Mouse (Mus musculus) left cerebral cortex, adult 2 months (tissue): ENCODE results near the gene Cwc22. TPM values are rescaled to one million over a fixed set of nuclear protein-coding genes. Genes with fewer than 3 reads are reported as not detected.

Experiments used
- DNase-seq, 2 experiments: peaks; one replicate each; pipeline ENCODE4 v3.0.0; 2021 to 2022; ENCODE audit warnings: low spot score in 2 of 2, mixed read lengths in 1 of 2; ENCODE audit errors: extremely low spot score in 1 of 2
- H3K27ac ChIP-seq: fragments of 200-600 bp; 2 replicates; pipeline ENCODE4 v1.8.1; 2022
- H3K4me3 ChIP-seq: fragments of 200-600 bp; 2 replicates; pipeline ENCODE4 v1.8.1; 2022
- CTCF ChIP-seq: fragments of 200-600 bp; IDR thresholded peaks from 2 replicates; pipeline ENCODE4 v1.8.1; 2022; ENCODE audit warnings: antibody characterized with exemption, mild to moderate bottlenecking, moderate library complexity
- intact Hi-C: fragments of 180-260 bp; cut with DNase I; formaldehyde crosslinking; loops from one replicate; pipeline ENCODE4 v1.15.1; 2025
- total RNA-seq, 2 experiments: library from RNA; stranded (reverse); gene quantifications; 2 replicates each; pipeline ENCODE4 v1.2.3; 2021

The Cwc22 gene
- total RNA-seq, 2 experiments from 2014 or later: 27.4 to 29.1 TPM

DNA sequence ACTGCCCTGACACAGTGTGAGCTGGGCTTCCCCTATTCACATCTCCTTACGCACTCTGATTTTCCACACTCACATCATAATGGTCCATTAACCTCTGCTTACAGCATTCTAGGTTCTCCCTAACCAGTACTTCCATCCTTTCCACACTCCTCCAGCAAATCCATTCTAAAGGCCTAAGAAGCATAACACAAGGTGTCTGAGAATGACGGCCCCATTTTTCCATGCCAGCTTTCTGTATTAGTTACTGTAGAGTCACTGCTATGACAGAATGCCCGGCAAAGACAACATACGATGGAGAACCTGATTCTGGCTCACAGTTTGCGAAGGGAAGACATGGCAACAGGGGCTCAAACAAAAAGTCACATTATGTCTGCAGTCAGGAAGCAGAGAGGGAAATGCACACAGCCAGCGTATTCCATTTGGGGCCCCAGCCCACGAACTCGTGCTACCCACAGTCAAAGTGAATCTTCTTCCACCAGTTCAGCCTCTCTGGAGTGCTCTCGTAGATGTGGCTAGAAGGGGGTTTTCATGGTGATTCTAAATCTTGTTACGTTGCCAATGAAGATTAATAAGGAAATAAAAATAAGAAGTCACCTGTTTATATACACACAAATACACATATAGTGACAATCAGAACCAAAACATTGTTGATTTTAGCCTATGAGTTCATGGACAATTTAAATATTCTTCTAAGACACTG, 68.9 kb downstream of the Cwc22 start:
- Histone ChIP-seq H3K27ac (no peak overlapping the region), H3K4me3 (no peak overlapping the region)
- peak in 1 of 2 experiments; percentile 1 for DNase-seq
- no peak for TF ChIP-seq CTCF
- intact Hi-C loops: loop anchor here (5.0 kb wide), 1 partner anchor 130 kb away; no protein-coding TSS in a partner anchor

DNA sequence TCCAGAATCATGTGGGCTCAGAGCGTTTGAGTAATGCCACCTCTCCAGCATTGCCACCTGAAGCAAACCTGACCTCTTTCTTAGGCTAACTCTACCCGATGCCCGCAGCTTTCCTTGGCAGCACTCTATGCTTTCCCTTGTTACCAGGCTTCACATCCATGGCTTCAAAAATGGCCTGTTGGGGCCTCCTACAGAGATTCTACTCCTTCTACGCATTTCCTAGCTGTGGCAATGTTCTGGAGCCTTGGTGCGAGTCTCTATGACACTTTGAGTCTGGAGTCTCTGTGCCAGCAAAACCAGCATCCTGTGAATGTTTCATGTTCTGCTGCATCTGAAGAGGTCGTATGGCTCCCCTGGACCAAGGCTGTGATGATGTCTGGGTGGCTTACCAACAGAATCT, 69.8 kb downstream of the Cwc22 start:
- no peak overlapping the region for H3K27ac ChIP-seq
- peak in 1 of 2 experiments; percentile 5 for DNase-seq
- no peak for TF ChIP-seq CTCF
- intact Hi-C loops: loop anchor here (5.0 kb wide), 1 partner anchor 131 kb away; no protein-coding TSS in a partner anchor
- H3K4me3 ChIP-seq: no peak overlapping the region

DNA sequence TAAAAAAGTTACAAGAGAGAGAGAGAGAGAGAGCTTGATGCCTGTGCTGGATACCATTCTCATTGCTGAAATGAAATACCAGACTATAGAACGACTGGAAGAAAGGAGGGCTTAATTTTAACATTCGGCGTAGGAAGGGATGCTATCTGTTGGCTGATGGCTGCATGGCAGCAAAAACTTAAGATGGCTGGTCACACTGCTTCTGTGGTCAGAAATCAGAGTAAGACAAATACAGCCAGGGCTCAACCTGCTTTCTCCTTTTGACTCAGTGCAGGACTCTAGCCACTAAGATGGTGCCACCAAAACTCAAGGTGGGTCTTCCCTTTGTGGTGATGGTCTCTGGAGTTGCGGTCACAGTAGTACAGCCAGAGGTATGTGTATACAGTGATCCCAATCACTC, 70.7 kb downstream of the Cwc22 start:
- intact Hi-C loops: loop anchor here (5.0 kb wide), 1 partner anchor 132 kb away; no protein-coding TSS in a partner anchor
- TF ChIP-seq CTCF: no peak
- DNase-seq: no peak
- Histone ChIP-seq H3K27ac (no peak overlapping the region), H3K4me3 (no peak overlapping the region)

DNA sequence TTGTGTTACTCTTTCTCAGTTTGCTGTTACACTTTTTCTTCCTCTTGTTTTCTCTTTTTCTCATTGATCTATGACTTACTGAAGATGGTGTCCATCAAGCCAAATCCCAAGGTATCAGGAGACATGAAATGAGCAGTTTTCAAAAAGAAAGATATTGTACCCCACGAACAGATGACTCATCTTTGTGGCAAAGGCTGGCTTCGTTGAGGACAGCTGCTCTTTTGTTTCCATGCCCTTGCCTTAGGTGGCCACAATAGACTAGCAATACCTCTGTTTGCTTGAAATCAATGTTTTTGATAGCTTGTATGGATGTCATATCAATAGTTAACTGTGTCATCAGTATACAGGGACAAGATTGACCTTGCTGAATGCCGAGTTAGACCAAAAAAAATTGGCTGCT, 71.5 kb downstream of the Cwc22 start:
- DNase-seq: no peak
- intact Hi-C loops: loop anchor here (5.0 kb wide), 1 partner anchor 133 kb away; no protein-coding TSS in a partner anchor
- H3K4me3 ChIP-seq: no peak overlapping the region
- TF ChIP-seq CTCF: no peak
- no peak overlapping the region for H3K27ac ChIP-seq

DNA sequence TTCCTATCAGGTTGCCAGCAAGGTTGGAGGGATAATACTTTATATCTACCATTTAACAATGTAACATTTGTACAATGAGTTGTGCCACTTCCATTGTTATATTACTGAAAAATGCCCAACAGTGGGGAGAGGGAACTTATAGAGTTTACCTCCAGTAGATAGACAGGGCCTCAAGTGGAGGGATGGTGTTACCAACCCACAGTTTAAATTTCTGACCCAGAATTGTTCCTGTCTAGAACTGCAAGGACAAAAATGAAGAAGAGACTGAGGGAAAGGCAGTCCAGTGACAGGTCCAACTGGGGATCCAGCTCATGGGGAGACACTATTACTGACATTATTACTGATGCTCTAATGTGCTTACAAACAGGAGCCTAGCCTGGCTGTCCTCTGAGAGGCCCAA, 72.4 kb downstream of the Cwc22 start:
- no peak for TF ChIP-seq CTCF
- Histone ChIP-seq H3K27ac (no peak overlapping the region), H3K4me3 (no peak overlapping the region)
- DNase-seq: no peak
- intact Hi-C loops: no loop called here

DNA sequence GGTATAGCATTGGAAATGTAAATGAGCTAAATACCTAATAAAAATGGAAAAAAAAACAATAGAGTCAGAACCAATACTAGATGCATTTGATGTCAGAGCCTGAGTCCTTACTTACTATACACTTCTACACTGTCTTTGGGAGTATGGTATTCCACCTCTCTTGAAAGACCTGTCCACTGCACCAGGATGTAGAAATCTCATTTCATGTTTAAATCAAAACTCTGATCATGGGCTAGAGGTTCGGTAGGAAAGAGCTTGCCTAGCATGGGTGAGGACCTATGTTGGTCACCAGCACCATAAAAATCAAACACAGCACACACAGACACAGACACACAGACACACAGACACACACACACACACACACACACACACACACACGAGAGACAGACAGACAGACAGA, 73.5 kb downstream of the Cwc22 start:
- TF ChIP-seq CTCF: no peak
- DNase-seq: no peak
- H3K4me3 ChIP-seq: no peak overlapping the region
- no peak overlapping the region for H3K27ac ChIP-seq
- intact Hi-C loops: no loop called here

DNA sequence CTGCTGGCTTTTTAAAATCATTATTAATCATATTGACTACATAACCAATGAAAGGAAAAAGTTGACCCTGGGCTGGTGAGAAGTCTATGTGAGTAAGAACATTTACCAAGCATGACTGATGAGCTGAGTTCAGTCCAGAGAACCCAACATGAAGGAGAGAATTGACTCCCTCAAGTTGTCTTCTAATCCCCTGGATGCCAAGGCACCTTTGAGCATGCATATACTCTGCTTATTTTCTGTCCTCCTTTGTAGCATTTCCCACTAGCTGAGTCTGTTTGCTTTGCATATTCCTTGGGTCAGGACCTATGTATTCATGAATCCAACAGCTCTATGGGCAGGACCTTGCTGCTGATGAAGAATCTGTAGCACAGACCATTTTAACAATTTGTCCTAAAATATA, 75.0 kb downstream of the Cwc22 start:
- TF ChIP-seq CTCF: no peak
- DNase-seq: no peak
- intact Hi-C loops: no loop called here
- no peak overlapping the region for H3K4me3 ChIP-seq
- H3K27ac ChIP-seq: no peak overlapping the region

DNA sequence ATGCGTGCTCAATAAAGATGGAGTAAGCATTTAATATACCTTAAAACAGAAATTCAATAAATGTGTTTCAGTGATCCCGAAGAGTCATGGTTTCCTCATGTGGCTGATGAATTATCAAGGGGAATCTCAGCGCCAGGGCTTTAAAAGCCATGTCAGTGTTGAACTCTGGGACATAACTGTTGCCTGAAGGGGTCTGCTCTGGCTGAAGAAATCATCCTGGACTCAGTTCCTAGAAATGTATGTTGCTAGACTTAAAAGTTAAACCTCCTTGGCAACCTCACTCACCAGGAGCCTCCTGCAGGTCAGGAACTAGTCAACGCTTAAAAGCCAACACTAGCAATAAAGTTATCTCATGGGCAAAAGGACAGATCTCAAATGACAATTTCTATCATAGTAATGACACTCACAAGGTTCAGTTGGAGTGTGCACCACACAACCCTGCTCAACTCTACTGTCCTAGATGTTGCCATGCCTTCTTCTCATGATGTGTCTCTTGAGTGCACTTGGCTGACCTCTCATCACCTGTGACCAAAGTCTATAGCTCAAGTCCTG, 76.4 kb downstream of the Cwc22 start:
- DNase-seq: no peak
- no peak overlapping the region for H3K4me3 ChIP-seq
- TF ChIP-seq CTCF: no peak
- intact Hi-C loops: loop anchor here (1.0 kb wide), 1 partner anchor 156 kb away; no protein-coding TSS in a partner anchor
- H3K27ac ChIP-seq: no peak overlapping the region

DNA sequence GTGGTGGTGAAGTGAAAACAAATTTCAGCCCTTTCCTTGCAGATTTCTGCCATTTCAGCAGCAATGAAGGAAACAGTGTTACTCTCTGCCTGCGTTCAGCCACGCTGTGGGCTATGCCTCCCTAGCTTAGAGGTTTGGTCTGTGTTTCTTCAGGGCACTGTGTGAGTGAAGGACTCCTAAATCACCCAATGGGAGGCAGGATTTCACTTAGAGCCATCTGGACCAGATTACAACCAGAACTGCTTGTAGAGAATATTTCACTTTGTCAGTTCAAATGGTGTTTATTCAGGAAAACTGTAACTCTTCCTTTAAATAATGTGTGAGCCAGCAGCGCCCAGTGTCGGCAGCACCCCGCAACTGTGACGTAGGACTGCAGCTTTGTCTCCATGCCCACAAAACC, 82.2 kb downstream of the Cwc22 start:
- 0 out of 2 replicates have a peak, but pooled peaks have one; percentile 5 for TF ChIP-seq CTCF
- peak overlapping the region; percentile 21; the same call in 1 of the 2 replicates for H3K4me3 ChIP-seq
- intact Hi-C loops: loop anchor here (1.0 to 5.0 kb wide), 3 partner anchors 23 to 62 kb away; no protein-coding TSS in a partner anchor
- H3K27ac ChIP-seq: peak overlapping the region; percentile 62
- DNase-seq: peak in 1 of 2 experiments; percentile 25

DNA sequence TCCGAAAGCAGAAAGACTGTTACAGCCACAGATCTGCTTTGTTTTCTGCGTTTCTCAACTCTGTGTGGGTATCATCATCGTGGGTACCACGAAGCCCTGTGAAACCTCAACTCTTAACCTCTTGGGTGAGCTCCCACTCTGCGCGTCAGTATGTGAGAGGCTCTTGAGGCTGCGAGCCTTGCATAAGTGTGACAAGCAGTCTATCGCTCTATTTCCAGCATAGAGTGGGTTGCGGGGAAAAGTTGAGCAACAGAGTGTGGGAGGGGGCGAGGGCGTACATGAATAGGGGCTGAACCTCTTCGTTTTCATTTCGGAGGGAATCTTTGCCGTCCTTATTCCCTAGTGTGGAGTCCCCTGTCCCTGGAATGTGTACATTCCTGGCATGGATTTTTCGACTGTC, 82.7 kb downstream of the Cwc22 start:
- Histone ChIP-seq H3K4me3 (peak overlapping the region; percentile 21; the same call in 1 of the 2 replicates), H3K27ac (peak overlapping the region; percentile 62)
- intact Hi-C loops: loop anchor here (1.0 to 5.0 kb wide), 2 partner anchors 48 to 61 kb away; no protein-coding TSS in a partner anchor

DNA sequence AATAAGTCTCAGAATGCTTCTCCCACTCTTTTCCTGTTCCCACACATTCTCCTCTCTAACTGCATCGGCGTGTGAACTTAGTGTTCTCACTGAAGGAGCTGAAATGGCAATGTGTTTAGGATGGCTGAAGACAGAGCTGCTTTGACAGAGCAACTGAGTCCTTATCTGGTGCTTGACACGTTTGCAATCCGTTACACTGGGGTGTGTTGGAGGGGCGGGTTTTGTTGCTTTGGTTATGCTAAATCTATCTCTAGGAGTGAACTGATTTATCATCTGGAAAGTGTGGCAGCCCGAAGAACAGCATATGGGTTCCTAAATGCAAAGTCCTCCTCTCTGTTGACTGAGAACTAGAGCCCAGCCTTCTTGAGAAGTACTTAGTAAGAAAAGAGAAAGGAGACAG, 104.7 kb downstream of the Cwc22 start:
- no peak overlapping the region for H3K4me3 ChIP-seq
- TF ChIP-seq CTCF: no peak
- DNase-seq: peak; percentile 35 to 38
- intact Hi-C loops: loop anchor here (1.0 to 5.0 kb wide), 3 partner anchors 23 to 84 kb away; no protein-coding TSS in a partner anchor
- peak overlapping the region; percentile 55 for H3K27ac ChIP-seq

More for the DNA sequence above, 82.7 kb downstream of the Cwc22 start:
- peak; percentile 36 to 44 for DNase-seq
- no peak for TF ChIP-seq CTCF

DNA sequence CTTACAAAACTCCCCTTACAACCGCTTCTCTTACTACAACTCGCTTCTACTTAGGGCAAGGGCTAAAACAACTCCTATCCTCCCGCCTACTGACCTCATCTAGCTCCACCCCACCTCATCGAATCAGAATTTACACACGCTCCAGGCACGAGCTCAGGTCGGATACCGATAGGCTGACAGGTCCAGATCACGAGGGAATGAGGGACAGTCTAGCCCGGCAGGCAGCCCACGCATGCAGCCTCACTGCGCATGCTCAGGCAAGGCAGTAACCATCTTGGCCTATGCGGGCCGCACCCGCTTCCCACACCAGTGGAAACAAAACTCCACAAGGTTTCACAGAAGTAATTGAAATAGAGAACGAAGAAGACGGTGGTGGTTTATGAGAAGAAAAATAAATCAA, 106.6 kb downstream of the Cwc22 start:
- H3K27ac ChIP-seq: no peak overlapping the region
- DNase-seq: no peak
- TF ChIP-seq CTCF: no peak
- H3K4me3 ChIP-seq: no peak overlapping the region
- intact Hi-C loops: no loop called here
